Mouse (Mus musculus): ENCODE measurements around the gene Hist1h4c.

- TF ChIP-seq CTCF (IDR thresholded peaks at IDR 0.05; ENCODE audit: low read depth) (no peak), EP300 (optimal IDR thresholded peaks at IDR 0.05) (no peak)
Observed at GRCm38 (mm10) chr13:23747081-23747891, 49.0 kb upstream of the Hist1h4c start.
